Mouse (Mus musculus): ENCODE measurements at regions not wholly inside any gene's neighbourhood (a gene's known extent, or its start where the extent isn't known, plus 50 kb on each side); places are given as distances from the start of the nearest gene placed in this dataset.

- DNase-seq (ENCODE audit: low spot score in 2 of 2), result no peak
- intact Hi-C loops (cut with DNase I), result no loop called here
Measured at GRCm38 (mm10) chr11:64579826-64580225, 143.4 kb upstream of the F930015N05Rik start.

- intact Hi-C loops (cut with DNase I), result no loop called here
- no peak for DNase-seq (ENCODE audit: low spot score in 2 of 2)
Measured at GRCm38 (mm10) chr11:64586056-64586455, 149.6 kb upstream of the F930015N05Rik start.

GRCm38 (mm10) chr11:64587034-64587710 lies 150.7 kb upstream of the F930015N05Rik start:
- no peak for DNase-seq (ENCODE audit: low spot score in 2 of 2)
- intact Hi-C loops (cut with DNase I), result no loop called here

GRCm38 (mm10) chr11:64587751-64588600 lies 151.5 kb upstream of the F930015N05Rik start:
- no peak for DNase-seq (ENCODE audit: low spot score in 2 of 2)
- intact Hi-C loops (cut with DNase I), result no loop called here

- DNase-seq (ENCODE audit: low spot score in 2 of 2), result no peak
- intact Hi-C loops (cut with DNase I), result no loop called here
Measured at GRCm38 (mm10) chr11:64588601-64588989, 152.1 kb upstream of the F930015N05Rik start.

GRCm38 (mm10) chr11:64589026-64589425 lies 152.6 kb upstream of the F930015N05Rik start:
- no peak for DNase-seq (ENCODE audit: low spot score in 2 of 2)
- intact Hi-C loops (cut with DNase I), result no loop called here

GRCm38 (mm10) chr11:64590091-64590490 lies 153.6 kb upstream of the F930015N05Rik start:
- intact Hi-C loops (cut with DNase I), result no loop called here
- no peak for DNase-seq (ENCODE audit: low spot score in 2 of 2)

GRCm38 (mm10) chr11:64592253-64592652 lies 155.8 kb upstream of the F930015N05Rik start:
- intact Hi-C loops (cut with DNase I), result no loop called here
- DNase-seq (ENCODE audit: low spot score in 2 of 2), result no peak

- no peak for DNase-seq (ENCODE audit: low spot score in 2 of 2)
- intact Hi-C loops (cut with DNase I), result no loop called here
Measured at GRCm38 (mm10) chr11:64597305-64597704, 160.9 kb upstream of the F930015N05Rik start.

- no peak for DNase-seq (ENCODE audit: low spot score in 2 of 2)
- intact Hi-C loops (cut with DNase I), result no loop called here
Measured at GRCm38 (mm10) chr11:64599178-64599577, 162.7 kb upstream of the F930015N05Rik start.

- intact Hi-C loops (cut with DNase I), result no loop called here
- peak in 1 of 2 experiments; percentile 8 for DNase-seq (ENCODE audit: low spot score in 2 of 2)
Measured at GRCm38 (mm10) chr11:64600201-64601102, 164.0 kb upstream of the F930015N05Rik start.

- no peak for DNase-seq (ENCODE audit: low spot score in 2 of 2)
- intact Hi-C loops (cut with DNase I), result no loop called here
Measured at GRCm38 (mm10) chr11:64609043-64609442, 172.6 kb upstream of the F930015N05Rik start.

GRCm38 (mm10) chr11:64610724-64611123 lies 174.3 kb upstream of the F930015N05Rik start:
- intact Hi-C loops (cut with DNase I), result no loop called here
- DNase-seq (ENCODE audit: low spot score in 2 of 2), result no peak

GRCm38 (mm10) chr11:64615140-64615539 lies 178.7 kb upstream of the F930015N05Rik start:
- intact Hi-C loops (cut with DNase I), result no loop called here
- no peak for DNase-seq (ENCODE audit: low spot score in 2 of 2)

- intact Hi-C loops (cut with DNase I), result no loop called here
- no peak for DNase-seq (ENCODE audit: low spot score in 2 of 2)
Measured at GRCm38 (mm10) chr11:64618631-64619385, 182.4 kb upstream of the F930015N05Rik start.

- DNase-seq (ENCODE audit: low spot score in 2 of 2), result no peak
- intact Hi-C loops (cut with DNase I), result no loop called here
Measured at GRCm38 (mm10) chr11:64627180-64627579, 190.7 kb upstream of the F930015N05Rik start.

GRCm38 (mm10) chr11:64640947-64641346 lies 204.5 kb upstream of the F930015N05Rik start:
- no peak for DNase-seq (ENCODE audit: low spot score in 2 of 2)
- intact Hi-C loops (cut with DNase I), result no loop called here

GRCm38 (mm10) chr11:64643171-64643570 lies 206.7 kb upstream of the F930015N05Rik start:
- intact Hi-C loops (cut with DNase I), result no loop called here

GRCm38 (mm10) chr11:64647938-64648337 lies 211.5 kb upstream of the F930015N05Rik start:
- intact Hi-C loops (cut with DNase I), result no loop called here
- DNase-seq (ENCODE audit: low spot score in 2 of 2), result no peak

More at GRCm38 (mm10) chr11:64643171-64643570, 206.7 kb upstream of the F930015N05Rik start:
- DNase-seq (ENCODE audit: low spot score in 2 of 2), result no peak

All from left cerebral cortex, postnatal 36 days (tissue).